Mouse (Mus musculus): Measurements from ENCODE around the gene Slc27a5. TPM values are rescaled to one million over a fixed set of nuclear protein-coding genes. Genes with fewer than 3 reads are reported as not detected.

Gene Slc27a5
- polyA plus RNA-seq, 1 experiment from 2014 or later: not detected

- Histone ChIP-seq H3K4me1 (ENCODE audit: control insufficient read depth, insufficient read depth, low read length) (no peaks in the 10 kb centered on the region), H3K27ac (ENCODE audit: low read depth, low read length) (no peak overlapping the region), H3K4me3 (ENCODE audit: low read depth, low read length) (no peak overlapping the region), H3K36me3 (ENCODE audit: control insufficient read depth, insufficient read depth, low read length) (no peaks in the 10 kb centered on the region; the same call in 1 of the 2 replicates), H3K27me3 (ENCODE audit: control insufficient read depth, insufficient read depth, low read length) (no peaks in the 10 kb centered on the region), H3K9me3 (replicated peaks; ENCODE audit: control insufficient read depth, low read length) (no peaks in the 10 kb centered on the region), H3K4me2 (no peak overlapping the region), H3K9ac (ENCODE audit: low read depth, low read length) (no peak overlapping the region)
- 83% methylated on average over 8 of the region's 8 CpGs for WGBS (ENCODE audit: insufficient replicate concordance)
- ATAC-seq (replicated peaks; ENCODE audit: insufficient number of reproducible peaks, low FRiP score, low TSS enrichment): no peak
Observed at GRCm38 (mm10) chr7:12986906-12987305, 11.1 kb downstream of the Slc27a5 start.

- Histone ChIP-seq H3K9ac (ENCODE audit: low read depth, low read length) (no peak overlapping the region), H3K27me3 (ENCODE audit: control insufficient read depth, insufficient read depth, low read length) (no peaks in the 10 kb centered on the region), H3K4me2 (no peak overlapping the region), H3K9me3 (replicated peaks; ENCODE audit: control insufficient read depth, low read length) (no peaks in the 10 kb centered on the region), H3K4me3 (ENCODE audit: low read depth, low read length) (no peak overlapping the region), H3K27ac (ENCODE audit: low read depth, low read length) (no peak overlapping the region), H3K4me1 (ENCODE audit: control insufficient read depth, insufficient read depth, low read length) (no peaks in the 10 kb centered on the region), H3K36me3 (ENCODE audit: control insufficient read depth, insufficient read depth, low read length) (no peaks in the 10 kb centered on the region; the same call in 1 of the 2 replicates)
- 56% methylated on average over 1 of the region's 1 CpGs for WGBS (ENCODE audit: insufficient replicate concordance)
- ATAC-seq (replicated peaks; ENCODE audit: insufficient number of reproducible peaks, low FRiP score, low TSS enrichment): no peak; the same call in 1 of the 2 replicates
Observed at GRCm38 (mm10) chr7:12985724-12986123, 12.3 kb downstream of the Slc27a5 start.

- no peak for ATAC-seq (replicated peaks; ENCODE audit: insufficient number of reproducible peaks, low FRiP score, low TSS enrichment)
- Histone ChIP-seq H3K27ac (ENCODE audit: low read depth, low read length) (no peak overlapping the region), H3K27me3 (ENCODE audit: control insufficient read depth, insufficient read depth, low read length) (no peaks in the 10 kb centered on the region), H3K9ac (ENCODE audit: low read depth, low read length) (no peak overlapping the region), H3K9me3 (replicated peaks; ENCODE audit: control insufficient read depth, low read length) (no peaks in the 10 kb centered on the region), H3K4me3 (ENCODE audit: low read depth, low read length) (no peak overlapping the region), H3K36me3 (ENCODE audit: control insufficient read depth, insufficient read depth, low read length) (no peaks in the 10 kb centered on the region; the same call in 1 of the 2 replicates), H3K4me2 (no peak overlapping the region), H3K4me1 (ENCODE audit: control insufficient read depth, insufficient read depth, low read length) (peaks cover 8% of the 10 kb centered on the region)
- WGBS (ENCODE audit: insufficient replicate concordance): 87% methylated on average over 7 of the region's 7 CpGs
Observed at GRCm38 (mm10) chr7:12980291-12980690, 17.7 kb downstream of the Slc27a5 start.

GRCm38 (mm10) chr7:12979776-12980175 is 18.2 kb downstream of the Slc27a5 start:
- Histone ChIP-seq H3K27ac (ENCODE audit: low read depth, low read length) (no peak overlapping the region), H3K9ac (ENCODE audit: low read depth, low read length) (no peak overlapping the region), H3K36me3 (ENCODE audit: control insufficient read depth, insufficient read depth, low read length) (no peaks in the 10 kb centered on the region; the same call in 1 of the 2 replicates), H3K27me3 (ENCODE audit: control insufficient read depth, insufficient read depth, low read length) (no peaks in the 10 kb centered on the region), H3K4me2 (no peak overlapping the region), H3K4me3 (ENCODE audit: low read depth, low read length) (no peak overlapping the region), H3K9me3 (replicated peaks; ENCODE audit: control insufficient read depth, low read length) (no peaks in the 10 kb centered on the region), H3K4me1 (ENCODE audit: control insufficient read depth, insufficient read depth, low read length) (peaks cover 8% of the 10 kb centered on the region)
- no peak for ATAC-seq (replicated peaks; ENCODE audit: insufficient number of reproducible peaks, low FRiP score, low TSS enrichment)
- whole genome bisulfite sequencing (ENCODE audit: insufficient replicate concordance): 61% methylated on average over 6 of the region's 6 CpGs

DNA sequence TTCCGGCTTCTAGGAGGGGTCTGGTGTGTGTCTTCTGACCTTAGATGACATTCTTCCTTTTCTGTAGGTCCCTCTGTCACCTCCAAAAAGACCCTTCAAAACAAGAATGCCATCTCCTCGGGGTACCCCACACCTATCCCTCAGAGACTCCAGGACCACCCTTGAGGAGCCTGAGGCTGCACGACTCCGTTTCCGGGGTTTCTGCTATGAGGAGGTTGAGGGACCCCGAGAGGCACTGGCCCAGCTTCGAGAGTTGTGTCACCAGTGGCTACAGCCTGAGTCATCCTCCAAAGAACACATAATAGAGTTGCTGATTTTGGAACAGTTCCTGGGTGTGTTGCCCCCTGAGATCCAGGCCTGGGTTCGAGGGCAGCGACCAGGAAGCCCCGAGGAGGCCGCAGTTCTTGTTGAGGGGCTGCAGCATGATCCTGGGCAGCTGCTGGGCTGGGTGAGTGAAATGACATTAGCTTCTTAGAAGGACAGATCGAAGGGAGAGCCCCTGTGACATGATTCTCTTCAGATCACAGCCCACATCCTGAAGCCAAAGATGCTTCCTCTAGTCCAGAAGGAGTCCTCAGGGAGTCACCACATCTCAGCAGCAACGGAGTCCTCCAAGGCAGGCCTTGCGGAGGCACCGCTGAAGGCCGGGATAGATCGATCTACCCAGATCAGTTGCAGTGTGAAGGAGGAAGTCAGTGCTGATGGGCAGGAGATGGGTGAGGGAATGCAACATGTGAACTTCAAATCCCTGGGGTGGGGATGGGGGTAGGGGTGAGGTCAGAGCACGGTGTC is 18.9 kb downstream of the Slc27a5 start:
- peak overlapping the region; percentile 93 for H3K27ac ChIP-seq (ENCODE audit: low read depth, low read length)
- H3K4me1 ChIP-seq (ENCODE audit: control insufficient read depth, insufficient read depth, low read length): peaks cover 8% of the 10 kb centered on the region
- no peaks in the 10 kb centered on the region; the same call in 1 of the 2 replicates for H3K36me3 ChIP-seq (ENCODE audit: control insufficient read depth, insufficient read depth, low read length)
- peak overlapping the region; percentile 81 for H3K4me2 ChIP-seq
- ATAC-seq (replicated peaks; ENCODE audit: insufficient number of reproducible peaks, low FRiP score, low TSS enrichment): no peak
- H3K9ac ChIP-seq (ENCODE audit: low read depth, low read length): no peak overlapping the region; the same call in 1 of the 2 replicates
- H3K27me3 ChIP-seq (ENCODE audit: control insufficient read depth, insufficient read depth, low read length): no peaks in the 10 kb centered on the region
- no peak overlapping the region; the same call in 1 of the 2 replicates for H3K4me3 ChIP-seq (ENCODE audit: low read depth, low read length)
- no peaks in the 10 kb centered on the region for H3K9me3 ChIP-seq (replicated peaks; ENCODE audit: control insufficient read depth, low read length)
- 77% methylated on average over 18 of the region's 18 CpGs for WGBS (ENCODE audit: insufficient replicate concordance)

- WGBS (ENCODE audit: insufficient replicate concordance): under 1% methylated on average over 49 of the region's 49 CpGs
- Histone ChIP-seq H3K9ac (ENCODE audit: low read depth, low read length) (peak within 1 kb of the TSS; percentile 81), H3K27ac (ENCODE audit: low read depth, low read length) (peak within 1 kb of the TSS; percentile 93), H3K36me3 (ENCODE audit: control insufficient read depth, insufficient read depth, low read length) (no peaks in the 10 kb centered on the region; the same call in 1 of the 2 replicates), H3K27me3 (ENCODE audit: control insufficient read depth, insufficient read depth, low read length) (no peaks in the 10 kb centered on the region), H3K4me1 (ENCODE audit: control insufficient read depth, insufficient read depth, low read length) (peaks cover 8% of the 10 kb centered on the region), H3K9me3 (replicated peaks; ENCODE audit: control insufficient read depth, low read length) (no peaks in the 10 kb centered on the region), H3K4me2 (peak within 1 kb of the TSS; percentile 81), H3K4me3 (ENCODE audit: low read depth, low read length) (peak within 1 kb of the TSS; percentile 66)
- peak; percentile 100 for ATAC-seq (replicated peaks; ENCODE audit: insufficient number of reproducible peaks, low FRiP score, low TSS enrichment)
Observed at GRCm38 (mm10) chr7:12977682-12978389, 20.2 kb downstream of the Slc27a5 start, which contains the start of gene Zfp446. TSS of gene Zfp446 (plus strand) at chr7:12977848.

- no peaks in the 10 kb centered on the region for H3K9me3 ChIP-seq (replicated peaks; ENCODE audit: control insufficient read depth, low read length)
- ATAC-seq (replicated peaks; ENCODE audit: insufficient number of reproducible peaks, low FRiP score, low TSS enrichment): no peak
- H3K9ac ChIP-seq (ENCODE audit: low read depth, low read length): no peak overlapping the region
- 90% methylated on average over 25 of the region's 25 CpGs for WGBS (ENCODE audit: insufficient replicate concordance)
- peaks cover 3% of the 10 kb centered on the region; the same call in 1 of the 2 replicates for H3K4me1 ChIP-seq (ENCODE audit: control insufficient read depth, insufficient read depth, low read length)
- H3K4me3 ChIP-seq (ENCODE audit: low read depth, low read length): no peak overlapping the region
- H3K36me3 ChIP-seq (ENCODE audit: control insufficient read depth, insufficient read depth, low read length): peaks cover 21% of the 10 kb centered on the region
- no peak overlapping the region for H3K27ac ChIP-seq (ENCODE audit: low read depth, low read length)
- H3K4me2 ChIP-seq: no peak overlapping the region
- no peaks in the 10 kb centered on the region for H3K27me3 ChIP-seq (ENCODE audit: control insufficient read depth, insufficient read depth, low read length)
Observed at GRCm38 (mm10) chr7:12970906-12971305, 27.1 kb downstream of the Slc27a5 start.

DNA sequence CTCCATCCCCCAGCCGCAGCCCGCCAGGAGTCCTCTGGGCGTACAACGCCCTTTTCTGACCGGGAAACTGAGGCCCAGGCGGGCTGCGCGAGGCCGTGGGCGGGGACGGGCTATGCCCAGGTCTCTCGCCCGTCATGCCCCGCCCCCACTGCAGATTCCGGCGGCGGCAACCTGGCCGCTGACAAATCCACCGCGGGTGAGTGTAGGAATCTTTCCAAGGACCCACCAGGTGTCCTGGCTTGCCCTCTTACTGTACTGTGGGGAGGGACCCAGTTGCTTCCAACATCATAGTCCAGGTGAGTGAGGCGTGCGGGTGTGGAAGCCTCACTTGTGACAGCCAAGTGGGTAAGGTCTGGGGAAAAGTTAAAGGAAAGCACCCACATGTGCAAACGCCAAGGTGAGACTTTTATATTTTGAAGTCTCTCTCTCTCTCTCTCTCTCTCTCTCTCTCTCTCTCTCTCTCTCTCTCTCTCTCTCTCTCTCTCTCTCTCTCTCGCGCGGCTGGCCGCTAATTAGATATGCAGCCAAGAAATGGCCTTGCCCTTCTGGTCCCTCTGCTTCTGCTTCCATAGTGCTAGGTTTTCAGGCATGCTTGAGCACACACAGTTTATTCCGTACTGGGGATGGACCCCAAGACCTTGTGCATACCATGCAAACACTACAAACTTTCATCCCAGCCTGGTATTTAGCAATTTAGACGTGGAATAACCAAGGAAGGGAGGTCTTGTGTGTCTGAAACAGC is 31.7 kb downstream of the Slc27a5 start:
- Histone ChIP-seq H3K9me3 (replicated peaks; ENCODE audit: control insufficient read depth, low read length) (no peaks in the 10 kb centered on the region), H3K36me3 (ENCODE audit: control insufficient read depth, insufficient read depth, low read length) (peaks cover 17% of the 10 kb centered on the region), H3K27me3 (ENCODE audit: control insufficient read depth, insufficient read depth, low read length) (no peaks in the 10 kb centered on the region), H3K9ac (ENCODE audit: low read depth, low read length) (peak overlapping the region; percentile 93), H3K4me1 (ENCODE audit: control insufficient read depth, insufficient read depth, low read length) (peaks cover 8% of the 10 kb centered on the region), H3K4me3 (ENCODE audit: low read depth, low read length) (peak overlapping the region; percentile 91), H3K27ac (ENCODE audit: low read depth, low read length) (peak overlapping the region; percentile 90), H3K4me2 (peak overlapping the region; percentile 97)
- ATAC-seq (replicated peaks; ENCODE audit: insufficient number of reproducible peaks, low FRiP score, low TSS enrichment): peak; percentile 78
- WGBS (ENCODE audit: insufficient replicate concordance): under 1% methylated on average over 29 of the region's 29 CpGs

Measured in heart, embryonic 11.5 days (tissue).